Mouse (Mus musculus) B cell, adult 67 days (primary cell): ENCODE results near the gene Ralgps1. TPM values are rescaled to one million over a fixed set of nuclear protein-coding genes. Genes with fewer than 3 reads are reported as not detected.

ENCODE experiments used
- total RNA-seq, 2 experiments: library from RNA; stranded (reverse); gene quantifications; 4 replicates each; pipeline ENCODE4 v1.2.4; 2023

The Ralgps1 gene
- 10 to 100 TPM; 18.8 to 21.0 TPM for total RNA-seq

DNA sequence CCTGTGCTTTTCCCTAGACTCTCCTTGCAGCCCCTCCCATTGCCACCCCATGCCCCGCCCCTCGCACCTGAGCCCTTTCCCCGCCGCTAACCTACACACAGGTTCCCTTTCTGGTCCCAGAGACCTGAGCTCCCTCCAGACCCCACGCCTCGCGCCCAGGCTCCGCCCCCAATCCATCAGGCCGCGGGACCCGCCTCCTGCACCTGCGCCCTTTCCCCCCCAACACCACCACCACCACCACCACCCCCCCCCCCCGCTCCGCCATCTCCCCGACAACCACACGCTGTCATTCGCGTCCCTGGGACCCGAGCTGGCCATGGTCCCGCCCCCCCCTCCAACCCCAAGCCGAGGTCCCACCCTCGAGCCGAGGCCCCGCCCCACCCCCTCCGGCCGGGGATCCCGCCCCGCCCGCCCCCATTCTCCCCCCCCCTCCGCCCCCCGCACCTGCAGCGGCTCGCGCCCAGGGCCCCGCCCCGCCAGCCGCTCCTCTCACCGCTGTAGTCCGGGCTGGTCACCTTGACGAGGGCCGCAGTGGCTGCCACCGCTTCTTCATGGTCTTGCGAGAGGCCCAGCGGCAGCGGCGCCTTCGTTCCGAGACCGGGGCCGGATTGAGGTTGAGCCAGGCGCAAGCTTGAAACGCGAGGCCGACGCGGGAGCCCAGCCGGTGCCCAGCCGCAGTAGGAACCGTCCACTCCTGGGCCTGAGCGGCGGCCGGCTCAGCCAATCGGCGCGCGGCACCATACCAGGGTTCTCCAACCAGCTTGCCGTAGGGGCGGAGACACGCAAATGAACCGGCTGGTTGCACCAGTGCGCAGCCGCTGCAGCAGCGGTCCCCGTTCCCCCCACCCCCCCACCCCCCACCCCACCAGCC, at the start of gene Ralgps1:
TSS of gene Ralgps1 (minus strand) at position 710 of the 871 bp plus-strand sequence.

GRCm38 (mm10) chr2:33215700-33216509, 155.4 kb downstream of the Ralgps1 start, which contains the start of gene Angptl2:
Gene Angptl2 (plus strand): TSS chr2:33216069.

DNA sequence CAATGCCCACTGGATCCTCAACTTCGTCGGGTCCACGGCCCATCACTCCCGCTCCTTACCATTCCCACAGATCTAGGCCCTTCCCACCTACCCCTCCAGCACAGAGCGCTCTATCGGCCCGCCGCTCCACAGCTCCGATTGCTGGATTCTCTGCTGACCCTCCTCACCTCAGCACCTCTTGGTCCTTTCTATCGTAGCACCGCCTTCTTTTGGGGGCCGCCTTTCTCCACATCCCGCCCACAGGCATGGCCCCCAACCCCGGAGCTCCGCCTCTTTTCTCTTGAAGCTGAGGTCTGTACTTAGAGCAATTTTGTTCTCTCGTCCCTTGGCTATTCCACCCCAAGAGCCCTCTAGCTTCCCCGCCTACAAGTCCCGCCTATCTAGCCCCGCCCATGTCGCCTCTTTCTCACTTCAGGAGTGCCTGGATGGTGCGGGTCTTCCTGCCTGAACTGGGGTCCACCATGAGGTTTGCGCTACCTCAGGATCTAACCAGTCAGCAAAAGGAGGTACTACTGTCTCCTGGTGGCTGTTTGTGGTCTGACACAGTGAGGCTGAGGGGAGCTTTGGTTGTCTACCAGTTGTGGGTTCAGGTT, 239.7 kb downstream of the Ralgps1 start, which contains the start of gene Garnl3:
TSS of gene Garnl3 (minus strand) at position 155 of the 593 bp plus-strand sequence.

Other genes with a start within 250 kb of the Ralgps1 start
- gene Garnl3, start 239.8 kb downstream of the Ralgps1 start, total RNA-seq = 1 to 10 TPM in 1 of 2 experiments, under 1 TPM in 1; 0.62 to 1.5 TPM
- not detected for gene Angptl2, start 155.4 kb downstream of the Ralgps1 start, total RNA-seq
- gene Zbtb34, start 59.8 kb upstream of the Ralgps1 start, total RNA-seq = 10 to 100 TPM; 13.1 to 17.2 TPM
- 10 to 100 TPM; 37.7 to 37.8 TPM for gene Zbtb43, start 97.1 kb upstream of the Ralgps1 start, total RNA-seq